Mouse (Mus musculus) stomach, embryonic 15.5 days (tissue): ENCODE results near the gene Mb21d2. TPM values are rescaled to one million over a fixed set of nuclear protein-coding genes. Genes with fewer than 3 reads are reported as not detected.

ENCODE experiments used
- ATAC-seq: fragments of 200-750 bp; cut with Nextera tagmentation; 2 replicates; pipeline ENCODE4 v1.8.0; 2017; ENCODE audit warnings: low read depth, moderate number of reproducible peaks, moderate TSS enrichment; ENCODE audit not compliant: insufficient read depth, low FRiP score
- H3K27ac ChIP-seq: fragments of 300-500 bp; sonication (generic); 2 replicates; pipeline ENCODE4 v1.5.1; 2015; ENCODE audit warnings: mild to moderate bottlenecking, inconsistent platforms
- H3K27me3 ChIP-seq: fragments of 300-500 bp; sonication (generic); replicated peaks from 2 replicates; pipeline ENCODE4 v1.6.1; 2015; ENCODE audit warnings: inconsistent platforms
- H3K36me3 ChIP-seq: fragments of 300-500 bp; sonication (generic); 2 replicates; pipeline ENCODE4 v1.6.1; 2015; ENCODE audit warnings: inconsistent platforms
- H3K4me1 ChIP-seq: fragments of 300-500 bp; sonication (generic); 2 replicates; pipeline ENCODE4 v1.6.1; 2015; ENCODE audit warnings: inconsistent platforms
- H3K4me2 ChIP-seq: fragments of 300-500 bp; sonication (generic); 2 replicates; pipeline ENCODE4 v1.6.1; 2015; ENCODE audit warnings: mild to moderate bottlenecking, inconsistent platforms
- H3K4me3 ChIP-seq: fragments of 300-500 bp; sonication (generic); replicated peaks from 2 replicates; pipeline ENCODE4 v1.5.1; 2015; ENCODE audit warnings: inconsistent platforms
- H3K9ac ChIP-seq: fragments of 300-500 bp; sonication (generic); 2 replicates; pipeline ENCODE4 v1.6.1; 2015; ENCODE audit warnings: inconsistent platforms
- H3K9me3 ChIP-seq: fragments of 300-500 bp; sonication (generic); 2 replicates; pipeline ENCODE4 v1.6.1; 2016; ENCODE audit warnings: inconsistent platforms
- WGBS: fragments of 180-500 bp; shearing (Covaris S2); methylation state at CpG from one replicate; pipeline ENCODE4 v1.1.7; 2015; 5-methylcytosine and 5-hydroxymethylcytosine counted together
- polyA plus RNA-seq: library from polyadenylated mRNA; unstranded; fragments of >200 nt; fragmentation: Nextera tagmentation; extraction: Ambion mirVana; gene quantifications from 2 replicates; pipeline ENCODE4 v1.2.1, GENCODE M21; 2015

Gene Mb21d2
- polyA plus RNA-seq, 1 experiment from 2014 or later = 7.5 TPM

- Histone ChIP-seq H3K9me3 (no peaks in the 10 kb centered on the region), H3K27ac (no peak overlapping the region), H3K27me3 (no peaks in the 10 kb centered on the region), H3K36me3 (no peaks in the 10 kb centered on the region), H3K4me3 (0 out of 2 replicates have a peak overlapping the region, but pooled peaks have one; percentile 88), H3K4me2 (peak overlapping the region; percentile 80), H3K9ac (no peak overlapping the region), H3K4me1 (peaks cover 4% of the 10 kb centered on the region; the same call in 1 of the 2 replicates)
- no peak for ATAC-seq
- 56% methylated on average over 9 of the region's 9 CpGs for WGBS
These were observed 2.1 kb downstream of the Mb21d2 start for GRCm38 (mm10) chr16:28927381-28927780.

GRCm38 (mm10) chr16:28919320-28919885 lies 10.1 kb downstream of the Mb21d2 start:
- no peaks in the 10 kb centered on the region for H3K9me3 ChIP-seq
- H3K27me3 ChIP-seq = no peaks in the 10 kb centered on the region
- no peak overlapping the region for H3K4me2 ChIP-seq
- H3K27ac ChIP-seq = no peak overlapping the region
- no peak for ATAC-seq
- no peaks in the 10 kb centered on the region for H3K36me3 ChIP-seq
- peaks cover 3% of the 10 kb centered on the region; the same call in 1 of the 2 replicates for H3K4me1 ChIP-seq
- H3K9ac ChIP-seq = no peak overlapping the region
- 60% methylated on average over 11 of the region's 11 CpGs for WGBS
- H3K4me3 ChIP-seq = no peak overlapping the region

- Histone ChIP-seq H3K36me3 (no peaks in the 10 kb centered on the region), H3K4me1 (peaks cover 3% of the 10 kb centered on the region; the same call in 1 of the 2 replicates), H3K4me2 (no peak overlapping the region), H3K9me3 (no peaks in the 10 kb centered on the region), H3K27ac (no peak overlapping the region), H3K27me3 (no peaks in the 10 kb centered on the region), H3K4me3 (no peak overlapping the region), H3K9ac (no peak overlapping the region)
- 79% methylated on average over 7 of the region's 7 CpGs for WGBS
- ATAC-seq = no peak
These were observed 14.1 kb downstream of the Mb21d2 start for GRCm38 (mm10) chr16:28915362-28915761.

GRCm38 (mm10) chr16:28914709-28915108 lies 14.8 kb downstream of the Mb21d2 start:
- H3K9me3 ChIP-seq = no peaks in the 10 kb centered on the region
- no peak overlapping the region for H3K9ac ChIP-seq
- WGBS = 69% methylated on average over 1 of the region's 1 CpGs
- ATAC-seq = no peak
- no peaks in the 10 kb centered on the region for H3K36me3 ChIP-seq
- H3K4me3 ChIP-seq = no peak overlapping the region
- no peak overlapping the region for H3K27ac ChIP-seq
- no peaks in the 10 kb centered on the region for H3K27me3 ChIP-seq
- H3K4me1 ChIP-seq = peaks cover 3% of the 10 kb centered on the region; the same call in 1 of the 2 replicates
- no peak overlapping the region for H3K4me2 ChIP-seq

- 72% methylated on average over 15 of the region's 15 CpGs for WGBS
- no peak overlapping the region for H3K27ac ChIP-seq
- H3K4me3 ChIP-seq = no peak overlapping the region
- H3K9ac ChIP-seq = no peak overlapping the region
- no peaks in the 10 kb centered on the region for H3K27me3 ChIP-seq
- H3K36me3 ChIP-seq = no peaks in the 10 kb centered on the region
- no peak for ATAC-seq
- no peaks in the 10 kb centered on the region for H3K9me3 ChIP-seq
- H3K4me1 ChIP-seq = no peaks in the 10 kb centered on the region
- no peak overlapping the region for H3K4me2 ChIP-seq
These were observed 17.9 kb downstream of the Mb21d2 start for GRCm38 (mm10) chr16:28911414-28912050.

GRCm38 (mm10) chr16:28906370-28907275 lies 22.9 kb downstream of the Mb21d2 start:
- Histone ChIP-seq H3K4me3 (no peak overlapping the region), H3K36me3 (no peaks in the 10 kb centered on the region), H3K27ac (no peak overlapping the region), H3K9me3 (no peaks in the 10 kb centered on the region), H3K9ac (no peak overlapping the region), H3K27me3 (no peaks in the 10 kb centered on the region), H3K4me1 (no peaks in the 10 kb centered on the region), H3K4me2 (no peak overlapping the region)
- no peak for ATAC-seq
- 53% methylated on average over 7 of the region's 7 CpGs for WGBS

GRCm38 (mm10) chr16:28905567-28906289 lies 23.7 kb downstream of the Mb21d2 start:
- H3K4me3 ChIP-seq = no peak overlapping the region
- H3K4me2 ChIP-seq = no peak overlapping the region
- WGBS = 68% methylated on average over 11 of the region's 11 CpGs

GRCm38 (mm10) chr16:28902620-28903565 lies 26.6 kb downstream of the Mb21d2 start:
- Histone ChIP-seq H3K9me3 (no peaks in the 10 kb centered on the region), H3K27me3 (no peaks in the 10 kb centered on the region), H3K4me3 (no peak overlapping the region), H3K9ac (no peak overlapping the region), H3K4me1 (peaks cover 9% of the 10 kb centered on the region; the same call in 1 of the 2 replicates), H3K27ac (no peak overlapping the region), H3K36me3 (no peaks in the 10 kb centered on the region), H3K4me2 (no peak overlapping the region)
- 84% methylated on average over 14 of the region's 14 CpGs for WGBS
- no peak for ATAC-seq

More at GRCm38 (mm10) chr16:28905567-28906289, 23.7 kb downstream of the Mb21d2 start:
- no peaks in the 10 kb centered on the region for H3K9me3 ChIP-seq
- ATAC-seq = no peak
- H3K4me1 ChIP-seq = no peaks in the 10 kb centered on the region
- H3K27ac ChIP-seq = no peak overlapping the region
- no peak overlapping the region for H3K9ac ChIP-seq
- H3K36me3 ChIP-seq = no peaks in the 10 kb centered on the region
- H3K27me3 ChIP-seq = no peaks in the 10 kb centered on the region

GRCm38 (mm10) chr16:28899161-28899540 lies 30.3 kb downstream of the Mb21d2 start:
- H3K4me1 ChIP-seq = peaks cover 9% of the 10 kb centered on the region; the same call in 1 of the 2 replicates

GRCm38 (mm10) chr16:28898509-28899160 lies 30.8 kb downstream of the Mb21d2 start:
- Histone ChIP-seq H3K27ac (no peak overlapping the region), H3K4me2 (no peak overlapping the region), H3K4me3 (no peak overlapping the region), H3K9me3 (no peaks in the 10 kb centered on the region), H3K4me1 (peaks cover 9% of the 10 kb centered on the region; the same call in 1 of the 2 replicates), H3K9ac (no peak overlapping the region), H3K27me3 (no peaks in the 10 kb centered on the region), H3K36me3 (no peaks in the 10 kb centered on the region)
- 20% methylated on average over 15 of the region's 15 CpGs for WGBS
- ATAC-seq = no peak

More at GRCm38 (mm10) chr16:28899161-28899540, 30.3 kb downstream of the Mb21d2 start:
- no peaks in the 10 kb centered on the region for H3K36me3 ChIP-seq
- H3K27me3 ChIP-seq = no peaks in the 10 kb centered on the region
- H3K4me2 ChIP-seq = no peak overlapping the region
- H3K9ac ChIP-seq = no peak overlapping the region
- no peak for ATAC-seq
- no peak overlapping the region for H3K27ac ChIP-seq
- H3K9me3 ChIP-seq = no peaks in the 10 kb centered on the region
- 81% methylated on average over 4 of the region's 4 CpGs for WGBS
- no peak overlapping the region for H3K4me3 ChIP-seq
